Mouse (Mus musculus) MEL (cell line): ENCODE data around the gene Olfr1019. TPM values are rescaled to one million over a fixed set of nuclear protein-coding genes. Genes with fewer than 3 reads are reported as not detected.

ENCODE experiments used
- DNase-seq: peaks from one replicate; pipeline ENCODE4 v3.0.0; 2011; ENCODE audit warnings: low read depth, low spot score
- H3K27ac ChIP-seq: 2 replicates; pipeline ENCODE4 v1.5.1; 2012; ENCODE audit warnings: low read depth, mild to moderate bottlenecking, control low read depth, low read length, moderate library complexity; ENCODE audit not compliant: control insufficient read depth
- H3K27me3 ChIP-seq, 2 experiments: fragments of 150-350 bp in 1 of 2; sonication (generic) in 1 of 2; 2 replicates each; pipeline ENCODE4 v1.6.1; 2012; ENCODE audit warnings: low read length in 2 of 2, mild to moderate bottlenecking in 2 of 2, improper control_type of control experiment in 1 of 2, moderate library complexity in 1 of 2; ENCODE audit not compliant: insufficient read depth in 2 of 2, control insufficient read depth in 1 of 2
- H3K36me3 ChIP-seq, 2 experiments: 2 replicates each; pipeline ENCODE4 v1.6.1; 2012 to 2014; ENCODE audit warnings: low read length in 2 of 2, improper control_type of control experiment in 1 of 2, inconsistent platforms in 1 of 2, mild to moderate bottlenecking in 1 of 2; ENCODE audit not compliant: insufficient read depth in 2 of 2, control insufficient read depth in 1 of 2
- H3K4me1 ChIP-seq, 2 experiments: fragments of 150-350 bp in 1 of 2; sonication (generic) in 1 of 2; 2 replicates each; pipeline ENCODE4 v1.6.1; 2012; ENCODE audit warnings: low read length in 2 of 2, improper control_type of control experiment in 1 of 2, mild to moderate bottlenecking in 1 of 2; ENCODE audit not compliant: insufficient read depth in 2 of 2, control insufficient read depth in 1 of 2
- H3K4me3 ChIP-seq, 2 experiments: fragments of 150-350 bp in 1 of 2; sonication (generic) in 1 of 2; 2 replicates each; pipeline ENCODE4 v1.5.1; 2012; ENCODE audit warnings: low read depth in 2 of 2, low read length in 2 of 2, mild to moderate bottlenecking in 2 of 2, moderate library complexity in 2 of 2, control low read depth in 1 of 2, improper control_type of control experiment in 1 of 2; ENCODE audit not compliant: control insufficient read depth in 1 of 2, insufficient read depth in 1 of 2
- H3K79me2 ChIP-seq: 2 replicates; pipeline ENCODE4 v1.6.1; 2012; ENCODE audit warnings: mild to moderate bottlenecking, low read length, moderate library complexity; ENCODE audit not compliant: control insufficient read depth, poor library complexity, insufficient read depth
- H3K9ac ChIP-seq: 2 replicates; pipeline ENCODE4 v1.6.1; 2012; ENCODE audit warnings: low read depth, mild to moderate bottlenecking, control low read depth, low read length, moderate library complexity; ENCODE audit not compliant: control insufficient read depth, poor library complexity, severe bottlenecking
- H3K9me3 ChIP-seq: fragments of 150-350 bp; sonication (generic); replicated peaks from 2 replicates; pipeline ENCODE4 v1.6.1; 2012; ENCODE audit warnings: mild to moderate bottlenecking, low read length, improper control_type of control experiment, moderate library complexity; ENCODE audit not compliant: insufficient read depth
- BHLHE40 ChIP-seq: IDR thresholded peaks from 2 replicates; pipeline ENCODE4 v1.6.1; 2012; ENCODE audit warnings: low read depth, mild to moderate bottlenecking, inconsistent platforms, low read length, improper control_type of control experiment, borderline replicate concordance
- CHD2 ChIP-seq: IDR thresholded peaks from 2 replicates; pipeline ENCODE4 v1.6.1; 2011; ENCODE audit warnings: low read length, improper control_type of control experiment
- ELF1 ChIP-seq: IDR thresholded peaks from 2 replicates; pipeline ENCODE4 v1.6.1; 2014; ENCODE audit warnings: low read depth, mild to moderate bottlenecking, inconsistent platforms, low read length, improper control_type of control experiment, moderate library complexity
- EP300 ChIP-seq, 2 experiments: IDR thresholded peaks; 2 replicates each; pipeline ENCODE4 v1.6.1; 2011; ENCODE audit warnings: improper control_type of control experiment in 2 of 2, low read length in 2 of 2, low read depth in 1 of 2, mild to moderate bottlenecking in 1 of 2
- ETS1 ChIP-seq: IDR thresholded peaks from 2 replicates; pipeline ENCODE4 v1.6.1; 2012; ENCODE audit warnings: low read depth, mild to moderate bottlenecking, inconsistent platforms, low read length, improper control_type of control experiment, moderate library complexity
- HCFC1 ChIP-seq: IDR thresholded peaks from 2 replicates; pipeline ENCODE4 v1.6.1; 2012; ENCODE audit warnings: low read depth, mild to moderate bottlenecking, inconsistent platforms, low read length, improper control_type of control experiment, moderate library complexity
- JUND ChIP-seq: IDR thresholded peaks from 2 replicates; pipeline ENCODE4 v1.6.1; 2011; ENCODE audit warnings: low read depth, mild to moderate bottlenecking, improper control_type of control experiment, low read length
- MAFK ChIP-seq: IDR thresholded peaks from 2 replicates; pipeline ENCODE4 v1.6.1; 2011; ENCODE audit warnings: low read depth, mild to moderate bottlenecking, low read length, improper control_type of control experiment, borderline replicate concordance
- MEF2A ChIP-seq: IDR thresholded peaks from 2 replicates; pipeline ENCODE4 v1.6.1; 2014; ENCODE audit warnings: low read depth, mild to moderate bottlenecking, inconsistent platforms, low read length, improper control_type of control experiment; ENCODE audit not compliant: poor library complexity, insufficient replicate concordance, severe bottlenecking; ENCODE audit errors: extremely low read depth
- MXI1 ChIP-seq: IDR thresholded peaks from 2 replicates; pipeline ENCODE4 v1.6.1; 2011; ENCODE audit warnings: mild to moderate bottlenecking, low read depth, low read length, improper control_type of control experiment
- MYB ChIP-seq: IDR thresholded peaks from 2 replicates; pipeline ENCODE4 v1.6.1; 2011; ENCODE audit warnings: mild to moderate bottlenecking, low read depth, low read length, improper control_type of control experiment
- NELFE ChIP-seq: IDR thresholded peaks from 2 replicates; pipeline ENCODE4 v1.6.1; 2011; ENCODE audit warnings: low read depth, low read length, improper control_type of control experiment
- NRF1 ChIP-seq: IDR thresholded peaks from 2 replicates; pipeline ENCODE4 v1.6.1; 2014; ENCODE audit warnings: low read depth, mild to moderate bottlenecking, inconsistent platforms, low read length, improper control_type of control experiment, moderate library complexity; ENCODE audit not compliant: poor library complexity, insufficient read depth, severe bottlenecking
- RAD21 ChIP-seq: IDR thresholded peaks from 2 replicates; pipeline ENCODE4 v1.6.1; 2011; ENCODE audit warnings: mild to moderate bottlenecking, low read depth, low read length, improper control_type of control experiment
- RCOR1 ChIP-seq: IDR thresholded peaks from 2 replicates; pipeline ENCODE4 v1.6.1; 2012; ENCODE audit warnings: low read depth, mild to moderate bottlenecking, inconsistent platforms, low read length, improper control_type of control experiment
- SMC3 ChIP-seq: IDR thresholded peaks from 2 replicates; pipeline ENCODE4 v1.6.1; 2011; ENCODE audit warnings: low read depth, low read length, improper control_type of control experiment
- TAL1 ChIP-seq: IDR thresholded peaks from 2 replicates; pipeline ENCODE4 v1.6.1; 2012; ENCODE audit warnings: mild to moderate bottlenecking, inconsistent platforms, low read length, moderate library complexity, mixed read lengths
- TBP ChIP-seq: IDR thresholded peaks from 2 replicates; pipeline ENCODE4 v1.8.0; 2011; ENCODE audit warnings: low read depth, low read length, improper control_type of control experiment
- TCF12 ChIP-seq: IDR thresholded peaks from 2 replicates; pipeline ENCODE4 v1.6.1; 2014; ENCODE audit warnings: low read depth, mild to moderate bottlenecking, inconsistent platforms, low read length, improper control_type of control experiment, moderate library complexity
- UBTF ChIP-seq: IDR thresholded peaks from 2 replicates; pipeline ENCODE4 v1.6.1; 2012; ENCODE audit warnings: low read depth, mild to moderate bottlenecking, inconsistent platforms, low read length, improper control_type of control experiment, moderate library complexity, borderline replicate concordance; ENCODE audit not compliant: insufficient read depth
- USF1 ChIP-seq: IDR thresholded peaks from 2 replicates; pipeline ENCODE4 v1.6.1; 2014; ENCODE audit warnings: low read depth, mild to moderate bottlenecking, inconsistent platforms, low read length, improper control_type of control experiment, moderate library complexity
- USF2 ChIP-seq, 2 experiments: IDR thresholded peaks; 2 replicates each; pipeline ENCODE4 v1.6.1; 2011 to 2012; ENCODE audit warnings: improper control_type of control experiment in 2 of 2, low read length in 2 of 2, borderline replicate concordance in 1 of 2, inconsistent platforms in 1 of 2, low read depth in 1 of 2, mild to moderate bottlenecking in 1 of 2; ENCODE audit not compliant: insufficient read depth in 1 of 2
- ZC3H11A ChIP-seq: IDR thresholded peaks from 2 replicates; pipeline ENCODE4 v1.6.1; 2012; ENCODE audit warnings: low read depth, mild to moderate bottlenecking, inconsistent platforms, low read length, improper control_type of control experiment
- ZMIZ1 ChIP-seq: IDR thresholded peaks from 2 replicates; pipeline ENCODE4 v1.6.1; 2012; ENCODE audit warnings: low read depth, mild to moderate bottlenecking, inconsistent platforms, low read length, improper control_type of control experiment, moderate library complexity
- ZNF384 ChIP-seq: IDR thresholded peaks from 2 replicates; pipeline ENCODE4 v1.6.1; 2012; ENCODE audit warnings: low read depth, mild to moderate bottlenecking, inconsistent platforms, low read length, improper control_type of control experiment
- polyA plus RNA-seq, 2 experiments: library from polyadenylated mRNA; stranded (reverse) in 1 of 2; unstranded in 1 of 2; fragments of >175 nt in 1 of 2; fragments of >200 nt in 1 of 2; gene quantifications; 2 replicates each; pipeline versions ENCODE4 v1.2.1 to v1.2.4; 2012; ENCODE audit warnings: low replicate concordance in 2 of 2, low read depth in 1 of 2; ENCODE audit not compliant: insufficient read length in 2 of 2, insufficient read depth in 1 of 2, missing spikeins in 1 of 2
- total RNA-seq: library from RNA; depleted of rRNA; stranded (reverse); fragments of 300-350 nt; gene quantifications from 2 replicates; pipeline ENCODE4 v1.2.3, GENCODE M21; 2012

The Olfr1019 gene
- total and polyA plus RNA-seq, 3 experiments = not detected

DNA sequence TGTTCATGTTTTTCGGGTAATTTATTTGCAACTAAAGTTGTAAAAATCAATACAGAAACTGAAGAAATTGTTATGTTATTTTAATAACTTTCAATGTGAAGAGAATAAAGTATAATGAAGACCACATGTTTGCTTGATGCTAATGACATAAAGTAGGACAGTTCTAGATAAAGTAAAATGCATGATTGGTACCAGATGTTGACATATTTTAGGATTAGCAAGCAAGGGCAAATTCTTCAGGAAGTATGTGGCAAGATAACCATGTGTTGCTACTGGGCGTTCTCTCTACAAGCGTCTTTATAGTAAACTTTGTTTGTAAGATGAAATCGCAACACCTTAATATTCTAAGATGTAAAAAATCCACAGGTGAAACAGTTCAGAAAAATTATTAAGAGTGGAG lies 40.8 kb downstream of the Olfr1019 start:
- TF ChIP-seq USF1 = no peak
- no peak for TF ChIP-seq NRF1
- no peak for TF ChIP-seq ZC3H11A
- no peak for TF ChIP-seq RCOR1
- no peak for TF ChIP-seq RAD21
- TF ChIP-seq CHD2 = no peak
- TF ChIP-seq UBTF = no peak
- TF ChIP-seq, all 39 proteins: peak for 0
- H3K4me1 ChIP-seq = no peaks in the 10 kb centered on the region
- no peak overlapping the region for H3K9ac ChIP-seq

DNA sequence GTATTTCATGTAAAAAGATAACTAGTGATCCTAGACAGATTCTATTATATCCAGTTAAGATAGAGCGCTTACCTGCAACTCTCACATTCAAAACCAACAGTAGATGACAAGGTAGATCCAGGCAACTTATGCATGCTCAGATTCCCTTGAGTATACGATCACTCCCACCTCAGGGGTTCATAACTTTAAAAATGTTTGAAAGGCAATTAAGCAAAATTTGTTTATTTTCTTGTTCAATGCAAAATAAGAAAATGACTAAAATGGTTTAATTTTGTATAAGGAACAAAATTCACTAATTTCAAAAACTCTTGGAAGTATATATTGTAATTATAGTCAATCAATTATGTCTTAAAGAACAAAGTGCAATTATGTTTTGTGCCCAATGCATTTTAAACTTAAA lies 42.8 kb downstream of the Olfr1019 start, which contains the start of gene Olfr1016:
TSS of gene Olfr1016 (minus strand) at position 101 of the 400 bp plus-strand sequence.
- H3K4me1 ChIP-seq = no peaks in the 10 kb centered on the region
- TF ChIP-seq TCF12 (no peak), SMC3 (no peak), MEF2A (no peak), CHD2 (no peak), MAFK (no peak), HCFC1 (no peak)
- H3K27me3 ChIP-seq = no peaks in the 10 kb centered on the region
- no peaks in the 10 kb centered on the region for H3K79me2 ChIP-seq
- no peaks in the 10 kb centered on the region for H3K9me3 ChIP-seq
- H3K4me3 ChIP-seq = no peak within 1 kb of the TSS
- no peak within 1 kb of the TSS for H3K9ac ChIP-seq
- no peaks in the 10 kb centered on the region for H3K36me3 ChIP-seq
- no peak within 1 kb of the TSS for H3K27ac ChIP-seq
- DNase-seq = no peak

More for the DNA sequence above, 40.8 kb downstream of the Olfr1019 start:
- no peak overlapping the region for H3K4me3 ChIP-seq
- no peaks in the 10 kb centered on the region for H3K36me3 ChIP-seq
- H3K27ac ChIP-seq = no peak overlapping the region
- H3K79me2 ChIP-seq = no peaks in the 10 kb centered on the region
- no peaks in the 10 kb centered on the region for H3K27me3 ChIP-seq
- no peak for DNase-seq
- no peaks in the 10 kb centered on the region for H3K9me3 ChIP-seq

DNA sequence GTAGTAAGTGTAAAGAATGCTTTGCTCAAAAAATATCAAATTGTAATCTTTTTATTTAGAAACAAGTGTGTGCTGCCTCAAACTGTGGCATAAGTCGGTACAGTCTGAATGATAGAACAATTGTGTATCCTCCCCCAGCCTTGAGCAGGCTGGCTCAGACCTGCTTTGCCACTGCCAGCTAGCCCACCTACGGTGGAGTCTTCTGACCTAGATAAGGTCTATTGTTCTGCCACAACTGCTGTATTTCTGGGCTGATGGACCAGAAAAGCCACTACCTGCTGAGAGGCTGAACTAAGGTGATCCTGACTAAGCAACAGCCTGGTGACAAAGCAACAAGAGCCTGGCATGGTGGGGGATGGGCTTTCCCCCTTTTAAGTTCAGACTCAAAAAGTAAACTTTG lies 53.0 kb downstream of the Olfr1019 start:
- H3K9ac ChIP-seq = no peak overlapping the region
- TF ChIP-seq MYB (no peak), JUND (no peak), ZNF384 (no peak), TAL1 (no peak), EP300 (IDR thresholded peaks at IDR 0.05; ENCODE audit: low read depth in 1 of 2, low read length in 2 of 2) (no peak), ZC3H11A (no peak), NRF1 (no peak), RCOR1 (no peak), MXI1 (no peak), BHLHE40 (no peak), ZMIZ1 (no peak), USF2 (IDR thresholded peaks at IDR 0.05; ENCODE audit: borderline replicate concordance in 1 of 2, insufficient read depth in 1 of 2, low read depth in 1 of 2, low read length in 2 of 2) (no peak), TBP (no peak), NELFE (no peak), HCFC1 (no peak), ELF1 (no peak), ETS1 (no peak)

More for the DNA sequence above, 53.0 kb downstream of the Olfr1019 start:
- no peak overlapping the region for H3K4me3 ChIP-seq
- no peak overlapping the region for H3K27ac ChIP-seq
- no peak for DNase-seq
- H3K79me2 ChIP-seq = no peaks in the 10 kb centered on the region
- no peaks in the 10 kb centered on the region for H3K36me3 ChIP-seq
- no peaks in the 10 kb centered on the region for H3K4me1 ChIP-seq
- H3K9me3 ChIP-seq = no peaks in the 10 kb centered on the region
- no peaks in the 10 kb centered on the region for H3K27me3 ChIP-seq
